Mouse (Mus musculus): ENCODE data around the gene Olfr1357. TPM values are rescaled to one million over a fixed set of nuclear protein-coding genes. Genes with fewer than 3 reads are reported as not detected.

Olfr1357 gene
- polyA plus RNA-seq, 1 experiment from 2014 or later = not detected

- ATAC-seq (ENCODE audit: low FRiP score, low TSS enrichment) (no peak), DNase-seq (ENCODE audit: low spot score) (no peak)
- H3K9ac ChIP-seq (ENCODE audit: low read length) = no peak overlapping the region
- H3K4me3 ChIP-seq (ENCODE audit: low read depth, low read length) = no peak overlapping the region
- H3K27ac ChIP-seq (replicated peaks) = no peak overlapping the region
- H3K4me1 ChIP-seq (replicated peaks; ENCODE audit: control insufficient read depth, insufficient read depth) = no peaks in the 10 kb centered on the region
- peaks cover 35% of the 10 kb centered on the region for H3K36me3 ChIP-seq (ENCODE audit: control insufficient read depth, insufficient read depth, low read length)
- H3K9me3 ChIP-seq (ENCODE audit: control insufficient read depth, low read length) = no peaks in the 10 kb centered on the region
- TF ChIP-seq CTCF (IDR thresholded peaks at IDR 0.05; ENCODE audit: low read depth) = no peak
- TF ChIP-seq EP300 (optimal IDR thresholded peaks at IDR 0.05) = no peak
- no peaks in the 10 kb centered on the region for H3K27me3 ChIP-seq (ENCODE audit: control insufficient read depth, insufficient read depth, low read length)
- WGBS = 87% methylated on average over 22 of the region's 22 CpGs
- H3K4me2 ChIP-seq (replicated peaks; ENCODE audit: low read depth) = no peak overlapping the region
Observed at GRCm38 (mm10) chr10:78585606-78586005, 32.3 kb downstream of the Olfr1357 start.

GRCm38 (mm10) chr10:78584996-78585395 is 32.9 kb downstream of the Olfr1357 start:
- H3K9ac ChIP-seq (ENCODE audit: low read length) = no peak overlapping the region
- WGBS = 100% methylated on average over 1 of the region's 1 CpGs
- DNase-seq (ENCODE audit: low spot score) = no peak

GRCm38 (mm10) chr10:78583939-78584338 is 33.9 kb downstream of the Olfr1357 start:
- no peak overlapping the region for H3K4me2 ChIP-seq (replicated peaks; ENCODE audit: low read depth)
- no peaks in the 10 kb centered on the region for H3K4me1 ChIP-seq (replicated peaks; ENCODE audit: control insufficient read depth, insufficient read depth)
- TF ChIP-seq EP300 (optimal IDR thresholded peaks at IDR 0.05) = no peak
- TF ChIP-seq CTCF (IDR thresholded peaks at IDR 0.05; ENCODE audit: low read depth) = no peak
- H3K9me3 ChIP-seq (ENCODE audit: control insufficient read depth, low read length) = no peaks in the 10 kb centered on the region
- no peak overlapping the region for H3K27ac ChIP-seq (replicated peaks)
- no peaks in the 10 kb centered on the region for H3K27me3 ChIP-seq (ENCODE audit: control insufficient read depth, insufficient read depth, low read length)
- DNase-seq (ENCODE audit: low spot score) = no peak
- H3K4me3 ChIP-seq (ENCODE audit: low read depth, low read length) = no peak overlapping the region
- no peak overlapping the region for H3K9ac ChIP-seq (ENCODE audit: low read length)
- ATAC-seq (ENCODE audit: low FRiP score, low TSS enrichment) = no peak
- WGBS = 74% methylated on average over 3 of the region's 3 CpGs
- peaks cover 35% of the 10 kb centered on the region for H3K36me3 ChIP-seq (ENCODE audit: control insufficient read depth, insufficient read depth, low read length)

More at GRCm38 (mm10) chr10:78584996-78585395, 32.9 kb downstream of the Olfr1357 start:
- H3K4me1 ChIP-seq (replicated peaks; ENCODE audit: control insufficient read depth, insufficient read depth) = no peaks in the 10 kb centered on the region
- no peak for ATAC-seq (ENCODE audit: low FRiP score, low TSS enrichment)
- H3K27me3 ChIP-seq (ENCODE audit: control insufficient read depth, insufficient read depth, low read length) = no peaks in the 10 kb centered on the region
- no peaks in the 10 kb centered on the region for H3K9me3 ChIP-seq (ENCODE audit: control insufficient read depth, low read length)
- H3K27ac ChIP-seq (replicated peaks) = no peak overlapping the region
- H3K36me3 ChIP-seq (ENCODE audit: control insufficient read depth, insufficient read depth, low read length) = peaks cover 35% of the 10 kb centered on the region
- H3K4me2 ChIP-seq (replicated peaks; ENCODE audit: low read depth) = no peak overlapping the region
- no peak overlapping the region for H3K4me3 ChIP-seq (ENCODE audit: low read depth, low read length)
- TF ChIP-seq EP300 (optimal IDR thresholded peaks at IDR 0.05) (no peak), CTCF (IDR thresholded peaks at IDR 0.05; ENCODE audit: low read depth) (no peak)

GRCm38 (mm10) chr10:78583347-78583746 is 34.5 kb downstream of the Olfr1357 start:
- 65% methylated on average over 9 of the region's 9 CpGs for WGBS
- Histone ChIP-seq H3K4me1 (replicated peaks; ENCODE audit: control insufficient read depth, insufficient read depth) (no peaks in the 10 kb centered on the region), H3K27me3 (ENCODE audit: control insufficient read depth, insufficient read depth, low read length) (no peaks in the 10 kb centered on the region), H3K27ac (replicated peaks) (no peak overlapping the region), H3K4me3 (ENCODE audit: low read depth, low read length) (no peak overlapping the region), H3K9ac (ENCODE audit: low read length) (no peak overlapping the region), H3K4me2 (replicated peaks; ENCODE audit: low read depth) (no peak overlapping the region), H3K36me3 (ENCODE audit: control insufficient read depth, insufficient read depth, low read length) (peaks cover 32% of the 10 kb centered on the region), H3K9me3 (ENCODE audit: control insufficient read depth, low read length) (no peaks in the 10 kb centered on the region)
- DNase-seq (ENCODE audit: low spot score) (no peak), ATAC-seq (ENCODE audit: low FRiP score, low TSS enrichment) (no peak)
- TF ChIP-seq EP300 (optimal IDR thresholded peaks at IDR 0.05) = no peak
- TF ChIP-seq CTCF (IDR thresholded peaks at IDR 0.05; ENCODE audit: low read depth) = no peak

GRCm38 (mm10) chr10:78581121-78581520 is 36.8 kb downstream of the Olfr1357 start:
- no peaks in the 10 kb centered on the region for H3K4me1 ChIP-seq (replicated peaks; ENCODE audit: control insufficient read depth, insufficient read depth)
- H3K27me3 ChIP-seq (ENCODE audit: control insufficient read depth, insufficient read depth, low read length) = no peaks in the 10 kb centered on the region
- 90% methylated on average over 7 of the region's 7 CpGs for WGBS
- ATAC-seq (ENCODE audit: low FRiP score, low TSS enrichment) (no peak), DNase-seq (ENCODE audit: low spot score) (no peak)
- H3K9ac ChIP-seq (ENCODE audit: low read length) = no peak overlapping the region
- no peaks in the 10 kb centered on the region for H3K9me3 ChIP-seq (ENCODE audit: control insufficient read depth, low read length)
- H3K27ac ChIP-seq (replicated peaks) = no peak overlapping the region
- H3K4me2 ChIP-seq (replicated peaks; ENCODE audit: low read depth) = no peak overlapping the region
- H3K4me3 ChIP-seq (ENCODE audit: low read depth, low read length) = no peak overlapping the region
- TF ChIP-seq CTCF (IDR thresholded peaks at IDR 0.05; ENCODE audit: low read depth) (no peak), EP300 (optimal IDR thresholded peaks at IDR 0.05) (no peak)
- peaks cover 37% of the 10 kb centered on the region for H3K36me3 ChIP-seq (ENCODE audit: control insufficient read depth, insufficient read depth, low read length)

- TF ChIP-seq CTCF (IDR thresholded peaks at IDR 0.05; ENCODE audit: low read depth) (no peak), EP300 (optimal IDR thresholded peaks at IDR 0.05) (no peak)
- Histone ChIP-seq H3K4me3 (ENCODE audit: low read depth, low read length) (no peak overlapping the region), H3K4me2 (replicated peaks; ENCODE audit: low read depth) (no peak overlapping the region), H3K9ac (ENCODE audit: low read length) (no peak overlapping the region), H3K27me3 (ENCODE audit: control insufficient read depth, insufficient read depth, low read length) (no peaks in the 10 kb centered on the region), H3K36me3 (ENCODE audit: control insufficient read depth, insufficient read depth, low read length) (peaks cover 17% of the 10 kb centered on the region), H3K27ac (replicated peaks) (no peak overlapping the region), H3K4me1 (replicated peaks; ENCODE audit: control insufficient read depth, insufficient read depth) (no peaks in the 10 kb centered on the region), H3K9me3 (ENCODE audit: control insufficient read depth, low read length) (no peaks in the 10 kb centered on the region)
- DNase-seq (ENCODE audit: low spot score) (no peak), ATAC-seq (ENCODE audit: low FRiP score, low TSS enrichment) (no peak)
- WGBS = 77% methylated on average over 3 of the region's 3 CpGs
Observed at GRCm38 (mm10) chr10:78578204-78578603, 39.7 kb downstream of the Olfr1357 start.

Measured in stomach, postnatal 0 days (tissue).